Mouse (Mus musculus): ENCODE measurements around the gene Hyal3. TPM values are rescaled to one million over a fixed set of nuclear protein-coding genes. Genes with fewer than 3 reads are reported as not detected.

The Hyal3 gene
- total RNA-seq (2021) = 1 to 10 TPM in 1 of 2 experiments, under 1 TPM in 1; 0.78 to 1.4 TPM
- long read RNA-seq, experiment 1 = 0 reads
- long read RNA-seq, experiment 2, partial matches to known transcripts = 0 of 2 reads
- long read RNA-seq, experiment 2, other reads (novel, unspliced or antisense) = 1 of 2 reads

DNA sequence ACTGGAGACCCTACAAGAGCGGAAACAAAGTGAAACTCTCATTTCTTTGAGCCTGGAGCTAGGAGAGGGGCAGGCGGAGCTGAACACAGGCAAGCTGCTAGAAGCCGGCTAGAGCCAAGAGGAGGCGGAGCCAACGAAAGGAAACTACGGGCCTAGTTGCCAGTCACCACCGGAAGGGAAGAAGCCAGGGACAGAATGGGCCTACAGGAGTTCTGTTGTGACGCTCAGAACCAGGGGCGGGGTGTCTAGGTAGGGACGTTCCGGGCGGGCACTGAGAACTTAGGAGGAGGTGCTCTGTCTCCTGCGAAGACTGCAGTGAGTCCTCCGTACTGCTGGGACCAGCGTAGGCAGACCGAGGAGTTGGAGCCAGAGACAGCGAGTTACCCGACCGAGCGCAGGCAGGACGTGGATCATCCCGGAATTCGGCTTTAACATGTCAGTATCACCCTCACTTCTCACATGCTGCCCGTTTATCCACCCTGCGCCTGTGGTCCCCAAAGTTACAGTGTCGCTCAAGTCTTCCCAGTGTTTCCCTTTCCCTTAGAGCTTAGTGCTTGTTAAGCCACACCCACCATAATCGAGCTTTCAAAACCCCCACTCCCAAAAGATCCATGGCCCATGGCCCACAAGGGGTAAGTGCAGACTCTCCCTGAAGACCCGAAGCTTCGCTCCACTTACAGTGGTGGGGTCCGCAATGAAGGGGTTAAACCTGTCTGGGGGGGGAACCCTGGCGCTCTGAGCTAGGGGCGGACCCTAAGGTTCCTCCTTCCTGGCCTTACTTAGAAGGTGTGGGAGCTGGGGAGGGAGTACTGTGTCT is at the start of gene Hyal3:
Gene Hyal3, plus strand, starts transcription at position 318 of the 817 bp plus-strand sequence.
- intact Hi-C loops (cut with DNase I) = no loop called here

DNA sequence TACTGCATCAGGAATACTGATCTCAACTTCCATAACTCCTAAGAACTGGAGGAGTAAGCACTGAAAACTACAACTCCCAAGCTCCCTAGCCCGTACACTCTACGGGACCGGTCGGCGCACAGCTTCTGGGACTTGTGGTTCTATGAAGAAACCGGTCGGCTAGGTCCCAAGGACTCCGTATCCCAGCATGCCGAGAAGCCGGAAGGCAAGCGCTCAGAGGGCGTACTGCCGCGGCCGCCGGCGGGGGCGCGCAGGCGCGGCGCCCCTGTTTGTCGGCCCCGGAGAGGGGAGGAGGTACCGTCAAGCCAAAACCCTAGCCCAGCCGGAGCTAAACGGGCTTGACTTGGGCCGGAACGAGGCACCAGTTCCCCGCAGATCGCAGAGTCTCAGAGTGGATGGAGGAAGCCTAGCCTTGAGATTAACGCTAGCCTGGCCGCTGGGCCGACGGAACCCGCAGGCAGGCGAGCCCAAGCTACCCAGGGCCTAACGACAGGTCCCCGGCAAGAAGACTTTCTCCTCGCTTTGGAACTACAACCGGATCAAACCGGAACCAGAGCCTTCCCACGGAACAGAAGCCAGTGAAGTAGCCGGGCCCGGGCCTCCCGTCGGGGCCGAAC is 46.7 kb upstream of the Hyal3 start, which contains the start of gene Tmem115:
Gene Tmem115, plus strand, starts transcription at position 155 of the 617 bp plus-strand sequence.
- intact Hi-C loops (cut with DNase I) = loop anchor here (10.0 kb wide), 1 partner anchor 639 kb away; the partner anchor contains the start of gene Manf
- peak; percentile 95 to 97 for DNase-seq (ENCODE audit: low spot score in 2 of 2)

More for the DNA sequence above, at the start of gene Hyal3:
- peak; percentile 87 to 90 for DNase-seq (ENCODE audit: low spot score in 2 of 2)

DNA sequence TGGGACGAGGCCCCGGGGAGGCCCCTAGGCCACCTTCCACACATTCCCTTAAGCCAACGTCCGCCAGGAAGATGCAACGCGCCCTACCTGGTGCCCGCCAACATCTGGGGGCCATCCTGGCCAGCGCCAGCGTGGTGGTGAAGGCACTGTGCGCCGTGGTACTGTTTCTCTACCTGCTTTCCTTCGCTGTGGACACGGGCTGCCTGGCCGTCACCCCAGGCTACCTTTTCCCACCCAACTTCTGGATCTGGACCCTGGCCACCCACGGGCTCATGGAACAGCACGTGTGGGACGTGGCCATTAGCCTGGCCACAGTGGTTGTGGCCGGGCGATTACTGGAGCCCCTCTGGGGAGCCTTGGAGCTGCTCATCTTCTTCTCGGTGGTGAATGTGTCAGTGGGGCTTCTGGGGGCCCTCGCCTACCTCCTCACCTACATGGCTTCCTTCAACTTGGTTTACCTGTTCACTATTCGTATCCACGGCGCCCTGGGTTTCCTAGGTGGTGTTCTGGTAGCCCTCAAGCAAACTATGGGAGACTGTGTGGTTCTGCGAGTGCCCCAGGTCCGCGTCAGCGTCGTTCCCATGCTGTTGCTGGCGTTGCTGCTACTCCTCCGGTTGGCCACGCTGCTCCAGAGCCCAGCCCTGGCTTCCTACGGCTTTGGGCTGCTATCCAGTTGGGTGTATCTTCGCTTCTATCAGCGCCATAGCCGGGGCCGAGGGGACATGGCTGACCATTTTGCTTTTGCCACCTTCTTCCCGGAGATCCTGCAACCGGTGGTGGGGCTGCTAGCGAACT is 46.0 kb upstream of the Hyal3 start:
- DNase-seq (ENCODE audit: low spot score in 2 of 2) = no peak
- intact Hi-C loops (cut with DNase I) = loop anchor here (10.0 kb wide), 1 partner anchor 640 kb away; the partner anchor contains the start of gene Manf

DNA sequence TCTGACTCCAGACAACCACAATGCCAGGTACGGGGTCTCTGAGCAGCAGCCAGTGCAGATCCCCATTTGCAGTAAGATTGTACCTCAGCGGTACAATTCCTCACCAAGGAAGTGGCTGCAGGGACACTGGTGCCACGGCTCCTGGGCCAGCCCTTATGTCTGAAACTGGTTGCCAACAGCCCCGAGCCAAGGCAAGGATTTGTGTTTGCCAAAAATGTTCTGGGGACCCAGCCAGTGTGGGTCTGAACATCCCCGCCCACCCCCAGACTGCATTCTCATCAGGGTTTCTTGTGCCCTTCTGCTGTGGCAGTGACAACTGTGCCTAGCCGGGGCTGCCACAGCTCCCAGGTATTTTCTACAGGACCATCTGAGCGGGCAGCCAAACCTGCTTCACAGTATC is 42.4 kb upstream of the Hyal3 start:
- no peak for DNase-seq (ENCODE audit: low spot score in 2 of 2)
- intact Hi-C loops (cut with DNase I) = loop anchor here (10.0 kb wide), 1 partner anchor 643 kb away; the partner anchor contains the start of gene Manf

DNA sequence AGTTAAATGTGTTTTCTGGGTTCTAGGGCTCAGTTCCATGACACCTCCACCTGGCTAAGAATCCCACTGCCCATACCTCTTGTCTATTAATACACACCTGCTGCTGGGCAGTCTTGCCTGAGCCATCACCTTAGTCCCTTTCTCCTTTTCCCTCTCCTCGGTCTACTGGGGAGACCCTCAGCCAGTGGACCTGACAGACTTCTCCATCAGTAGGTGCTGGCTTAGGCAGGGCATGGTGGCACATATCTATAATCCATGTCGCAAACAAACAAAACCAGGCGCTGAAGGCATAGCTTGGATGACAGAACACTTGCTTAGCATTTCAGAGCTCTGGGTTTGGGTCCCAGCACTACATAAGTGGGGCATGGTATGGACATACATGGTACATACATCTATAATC is 41.9 kb upstream of the Hyal3 start:
- intact Hi-C loops (cut with DNase I) = loop anchor here (10.0 kb wide), 1 partner anchor 644 kb away; the partner anchor contains the start of gene Manf
- DNase-seq (ENCODE audit: low spot score in 2 of 2) = no peak

DNA sequence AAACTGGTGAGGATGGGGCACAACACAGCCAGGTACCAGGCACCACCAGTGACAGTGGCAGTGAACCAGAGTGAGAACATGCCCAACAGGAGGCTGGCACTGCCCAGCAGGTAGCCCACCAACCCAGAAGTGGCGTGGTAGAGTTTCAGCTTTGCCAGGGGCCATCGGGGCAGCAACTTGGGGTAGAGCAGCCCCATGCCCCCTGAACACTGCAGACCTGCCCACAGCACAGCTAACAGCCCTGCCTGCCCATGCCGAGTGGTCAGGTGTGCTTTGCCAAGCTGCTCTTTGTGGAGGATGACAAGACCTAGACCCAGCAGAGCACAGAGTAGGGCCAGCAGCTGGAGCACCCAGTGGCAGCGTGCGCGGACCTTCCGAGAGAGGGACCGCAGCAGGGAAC is 40.7 kb upstream of the Hyal3 start:
- no peak for DNase-seq (ENCODE audit: low spot score in 2 of 2)
- intact Hi-C loops (cut with DNase I) = loop anchor here (10.0 kb wide), 1 partner anchor 645 kb away; the partner anchor contains the start of gene Manf

DNA sequence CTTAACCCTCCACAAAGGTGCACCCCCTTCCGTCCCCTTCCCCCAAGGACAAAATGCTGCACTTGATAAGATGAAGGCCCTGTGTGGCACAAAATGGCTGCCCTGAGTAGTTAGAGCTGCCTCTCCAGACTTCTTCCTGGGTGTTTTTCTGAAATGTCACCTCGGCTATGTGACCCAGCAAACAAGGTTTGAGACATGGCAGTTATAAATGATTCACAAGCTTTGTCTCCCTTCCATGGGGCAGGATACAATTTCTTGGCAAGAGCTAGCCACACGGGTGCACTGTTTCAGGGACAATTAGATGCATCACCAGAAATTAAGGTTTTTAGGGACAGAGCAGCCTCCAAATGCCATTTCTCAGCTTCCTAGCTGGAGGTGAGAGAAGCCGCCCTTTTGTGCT is 40.2 kb upstream of the Hyal3 start:
- no peak for DNase-seq (ENCODE audit: low spot score in 2 of 2)
- intact Hi-C loops (cut with DNase I) = no loop called here

DNA sequence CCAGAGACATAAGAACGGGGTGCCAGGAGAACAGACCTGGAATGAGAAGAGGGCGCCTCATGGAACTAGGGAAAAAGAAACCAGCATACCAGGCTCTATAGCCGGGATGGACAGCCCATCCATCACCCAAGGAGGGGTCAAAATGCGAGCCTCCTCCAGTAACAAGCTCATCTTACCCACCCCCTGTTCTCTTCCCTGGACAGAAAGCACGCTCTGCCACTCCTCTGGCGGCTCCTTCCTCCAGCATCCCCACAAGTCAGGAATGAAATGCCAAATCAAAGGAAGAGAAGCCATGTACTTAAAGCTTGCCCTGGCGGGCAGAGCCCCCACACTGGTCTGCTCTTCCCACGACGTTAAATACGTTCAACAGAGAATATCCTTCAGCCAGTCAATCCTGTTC is 39.6 kb upstream of the Hyal3 start:
- no peak for DNase-seq (ENCODE audit: low spot score in 2 of 2)
- intact Hi-C loops (cut with DNase I) = no loop called here

DNA sequence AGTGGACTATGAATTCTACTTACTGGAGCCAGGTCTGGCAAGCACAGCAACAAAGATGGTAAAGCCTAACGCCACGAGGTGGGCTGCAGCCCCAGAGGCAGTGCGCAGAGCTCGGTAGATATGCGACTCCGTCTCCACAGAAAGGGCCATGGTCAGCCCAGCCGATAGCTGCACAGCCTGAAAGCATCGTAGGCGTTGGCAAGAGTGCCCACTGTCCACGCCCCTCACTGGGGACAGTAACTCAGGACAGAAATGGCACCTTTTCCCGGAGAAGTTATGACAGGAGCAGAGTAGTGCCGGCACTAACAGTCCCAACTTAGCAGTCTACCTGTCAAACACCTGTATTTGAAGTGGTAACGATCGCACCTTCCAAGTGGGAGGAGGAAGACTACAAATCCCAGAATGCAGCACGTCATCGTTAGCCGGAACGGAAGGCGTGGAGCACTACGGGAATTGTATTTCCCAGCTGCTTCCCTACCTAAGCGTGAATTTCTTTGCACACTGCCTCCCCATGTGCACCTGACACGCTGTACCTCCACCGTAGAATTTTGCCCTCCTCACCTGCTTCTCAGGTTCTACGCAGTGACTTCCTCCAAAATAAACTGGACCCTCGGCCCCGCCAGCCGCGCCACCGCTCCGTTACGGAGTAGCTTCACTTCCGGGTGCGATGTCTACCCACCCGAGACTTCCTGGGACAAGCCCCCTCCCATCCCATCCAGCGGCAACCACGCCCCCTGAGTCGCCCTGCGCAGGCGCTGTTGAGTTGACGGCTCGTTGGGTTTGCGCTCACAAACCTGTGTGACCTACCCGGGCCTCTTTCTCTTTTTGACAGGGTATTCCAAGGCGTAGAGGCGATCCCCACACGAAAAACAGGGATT is 38.9 kb upstream of the Hyal3 start, which contains the start of the genes Cyb561d2 and Nprl2:
Gene Cyb561d2, minus strand, starts transcription at position 720 of the 878 bp plus-strand sequence.
Gene Nprl2, plus strand, starts transcription at position 753 of the 878 bp plus-strand sequence.
- DNase-seq (ENCODE audit: low spot score in 2 of 2) = peak; percentile 92 to 94
- intact Hi-C loops (cut with DNase I) = no loop called here

DNA sequence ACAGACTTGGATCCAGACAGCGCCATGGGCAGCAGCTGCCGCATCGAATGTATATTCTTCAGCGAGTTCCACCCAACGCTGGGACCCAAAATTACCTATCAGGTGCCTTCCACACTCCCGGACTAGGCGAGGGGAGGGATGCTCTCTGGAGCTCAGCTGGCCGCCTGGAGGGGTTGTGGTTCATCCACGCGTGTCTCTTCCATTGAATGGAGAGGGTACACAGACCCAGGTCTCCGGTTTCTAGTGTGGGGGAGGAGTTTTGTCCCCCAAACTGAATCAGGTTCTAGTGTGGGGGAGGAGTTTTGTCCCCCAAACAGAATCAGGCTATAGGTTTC is 38.3 kb upstream of the Hyal3 start:
- intact Hi-C loops (cut with DNase I) = no loop called here
- DNase-seq (ENCODE audit: low spot score in 2 of 2) = no peak

DNA sequence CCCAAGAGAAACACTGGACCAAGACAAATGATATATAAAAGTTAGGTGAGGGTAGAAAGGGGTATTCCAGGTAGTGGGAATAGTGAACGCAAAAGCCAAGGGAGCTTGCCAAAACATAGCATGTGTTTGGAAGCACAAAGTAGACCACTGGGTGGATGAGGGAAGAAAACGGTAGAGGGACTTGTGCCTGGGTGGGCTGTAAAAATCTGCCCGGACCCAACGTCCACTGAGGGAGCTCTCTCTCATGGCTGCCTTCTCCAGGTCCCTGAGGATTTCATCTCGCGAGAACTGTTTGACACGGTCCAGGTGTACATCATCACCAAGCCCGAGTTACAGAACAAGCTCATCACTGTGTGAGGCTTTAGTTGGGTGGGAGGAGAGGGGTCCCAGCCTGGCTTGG is 37.9 kb upstream of the Hyal3 start:
- intact Hi-C loops (cut with DNase I) = no loop called here
- DNase-seq (ENCODE audit: low spot score in 2 of 2) = no peak

DNA sequence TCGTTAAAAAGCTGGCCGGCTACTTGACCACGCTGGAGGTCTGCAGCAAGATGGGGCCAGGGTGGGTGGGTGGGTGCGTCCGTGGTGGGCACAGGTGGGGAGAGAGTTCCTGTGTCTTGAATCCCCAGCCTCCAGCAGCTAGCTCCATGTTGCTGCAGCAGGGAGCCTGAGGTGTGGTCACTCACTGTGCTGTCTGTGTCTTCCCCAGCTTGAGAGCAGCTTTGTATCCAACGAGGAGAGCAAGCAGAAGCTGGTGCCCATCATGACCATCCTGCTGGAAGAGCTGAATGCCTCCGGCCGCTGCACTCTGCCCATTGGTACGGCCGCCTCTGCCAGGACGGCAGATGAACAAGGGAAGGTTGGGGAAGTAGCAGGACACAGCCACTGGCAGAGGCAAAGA is 37.3 kb upstream of the Hyal3 start:
- no peak for DNase-seq (ENCODE audit: low spot score in 2 of 2)
- intact Hi-C loops (cut with DNase I) = no loop called here

DNA sequence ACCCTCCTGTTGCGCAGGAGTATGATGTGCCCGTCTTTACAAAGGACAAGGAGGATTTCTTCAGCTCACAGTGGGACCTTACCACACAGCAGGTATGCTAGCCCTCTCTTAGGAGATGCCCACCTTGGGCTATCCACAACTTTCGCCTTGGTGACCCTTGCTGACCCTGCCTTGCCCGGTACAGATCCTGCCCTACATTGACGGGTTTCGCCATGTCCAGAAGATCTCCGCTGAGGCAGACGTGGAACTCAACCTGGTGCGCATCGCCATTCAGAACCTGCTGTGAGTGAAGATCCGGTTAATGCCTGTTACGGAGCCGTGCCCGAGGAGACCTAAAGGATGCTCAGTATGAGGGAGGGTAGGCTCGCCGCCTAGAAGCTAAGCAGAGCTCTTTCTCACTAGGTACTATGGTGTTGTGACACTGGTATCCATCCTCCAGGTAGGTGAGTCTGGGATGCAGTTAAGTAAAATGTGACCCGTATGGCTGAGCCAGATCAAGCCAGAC is 36.4 kb upstream of the Hyal3 start:
- no peak for DNase-seq (ENCODE audit: low spot score in 2 of 2)
- intact Hi-C loops (cut with DNase I) = no loop called here

DNA sequence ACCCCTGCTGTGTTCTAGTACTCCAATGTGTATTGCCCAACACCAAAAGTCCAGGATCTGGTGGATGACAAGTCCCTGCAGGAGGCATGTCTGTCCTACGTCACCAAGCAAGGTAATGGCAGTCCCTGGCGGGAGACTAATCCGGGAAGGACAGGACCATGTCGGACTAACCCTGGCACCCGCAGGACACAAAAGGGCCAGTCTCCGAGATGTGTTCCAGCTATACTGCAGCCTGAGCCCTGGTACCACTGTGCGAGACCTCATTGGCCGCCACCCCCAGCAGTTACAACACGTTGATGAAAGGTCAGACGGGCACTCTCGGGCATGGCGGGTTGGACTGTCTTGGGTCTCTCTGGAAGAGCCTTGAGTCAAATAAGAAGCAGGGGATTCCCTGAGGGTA is 35.9 kb upstream of the Hyal3 start:
- no peak for DNase-seq (ENCODE audit: low spot score in 2 of 2)
- intact Hi-C loops (cut with DNase I) = no loop called here

DNA sequence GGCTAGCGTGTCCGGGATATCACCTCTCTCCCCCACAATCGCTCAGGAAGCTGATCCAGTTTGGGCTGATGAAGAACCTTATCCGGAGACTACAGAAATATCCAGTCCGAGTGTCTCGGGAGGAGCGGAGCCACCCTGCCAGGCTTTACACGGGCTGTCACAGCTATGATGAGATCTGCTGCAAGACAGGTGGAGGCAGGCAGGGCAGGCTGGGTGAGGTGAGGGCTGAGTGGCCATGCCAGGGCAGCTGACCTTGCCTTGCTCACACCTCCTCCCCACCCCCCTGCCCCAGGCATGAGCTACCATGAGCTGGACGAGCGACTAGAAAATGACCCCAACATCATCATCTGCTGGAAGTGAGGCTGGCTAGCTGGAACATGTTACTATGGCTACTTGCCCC is 35.4 kb upstream of the Hyal3 start:
- intact Hi-C loops (cut with DNase I) = no loop called here
- no peak for DNase-seq (ENCODE audit: low spot score in 2 of 2)

DNA sequence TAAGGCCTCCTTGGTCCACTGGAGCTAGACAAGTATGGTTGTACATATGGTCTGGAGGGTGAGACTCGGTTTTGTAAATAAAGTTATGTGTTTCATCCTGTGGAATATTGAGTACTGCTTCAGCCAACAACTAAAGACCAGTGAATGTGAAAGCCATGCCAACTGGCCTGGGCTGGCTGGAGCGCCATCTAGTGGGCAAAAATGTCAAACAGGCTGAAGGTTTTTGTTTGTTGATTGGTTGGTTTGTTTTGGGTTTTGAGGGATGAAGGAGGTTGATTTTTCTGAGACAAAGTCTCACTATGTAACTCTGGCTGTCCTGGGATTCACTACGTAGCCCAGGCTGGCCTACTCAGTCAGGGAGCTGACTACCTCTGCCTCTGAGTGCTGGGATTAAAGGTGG is 35.0 kb upstream of the Hyal3 start:
- intact Hi-C loops (cut with DNase I) = no loop called here
- peak; percentile 79 to 81 for DNase-seq (ENCODE audit: low spot score in 2 of 2)

DNA sequence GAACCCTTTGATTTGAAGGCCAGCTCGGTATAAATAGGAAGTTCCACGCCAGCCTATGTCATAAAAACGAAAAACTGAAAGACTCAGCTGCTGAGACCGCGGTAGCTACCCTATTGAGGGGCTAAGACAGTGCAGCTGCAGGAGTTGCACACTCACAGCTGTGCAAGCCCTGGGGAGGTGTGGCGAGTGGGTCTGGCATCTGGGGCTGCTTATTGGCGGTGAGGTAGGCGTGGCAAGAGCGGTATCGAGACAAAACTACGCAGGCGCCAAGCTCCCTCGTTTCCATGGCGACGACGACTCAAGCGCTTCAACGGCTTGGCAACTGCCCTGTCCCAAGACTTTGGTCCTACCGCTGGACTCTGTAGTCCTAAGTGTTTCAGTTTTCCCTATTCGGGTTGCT is 33.6 kb upstream of the Hyal3 start, which contains the start of gene Zmynd10:
Gene Zmynd10, plus strand, starts transcription at position 273 of the 400 bp plus-strand sequence.
- intact Hi-C loops (cut with DNase I) = no loop called here
- DNase-seq (ENCODE audit: low spot score in 2 of 2) = peak; percentile 90 to 92

DNA sequence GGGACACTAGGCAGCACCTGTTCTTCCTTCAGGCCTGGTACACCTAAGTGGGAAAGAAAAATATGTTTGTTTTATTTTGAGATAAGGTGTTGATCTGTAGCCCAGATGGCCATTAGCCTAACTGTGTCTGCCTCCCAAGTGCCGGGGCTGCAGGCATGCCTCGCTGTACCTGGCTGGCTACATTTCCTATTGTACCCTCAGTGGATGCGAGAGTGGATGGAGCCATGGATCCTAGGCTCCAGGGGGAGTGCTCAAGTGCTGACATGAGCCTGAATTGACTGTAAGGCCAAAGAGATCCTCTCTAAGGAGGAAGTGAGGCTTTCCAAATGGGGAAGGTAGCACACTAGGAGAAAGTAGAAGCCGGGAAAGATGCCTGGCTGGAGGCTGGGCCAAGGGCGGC is 32.7 kb upstream of the Hyal3 start:
- intact Hi-C loops (cut with DNase I) = no loop called here
- no peak for DNase-seq (ENCODE audit: low spot score in 2 of 2)

Data from left cerebral cortex, postnatal 14 days (tissue).